Mouse (Mus musculus) thymus, adult 2 months (tissue): ENCODE data around the gene Sik3.

ENCODE experiments used
- CTCF ChIP-seq: fragments of 200-500 bp; IDR thresholded peaks from 2 replicates; pipeline ENCODE4 v1.5.1; 2012; ENCODE audit warnings: mild to moderate bottlenecking, control low read depth, low read length, moderate library complexity, borderline replicate concordance; ENCODE audit not compliant: control insufficient read depth, poor library complexity, insufficient read depth; ENCODE audit errors: extremely low read depth
- POLR2A ChIP-seq: fragments of 200-500 bp; IDR thresholded peaks from 2 replicates; pipeline ENCODE4 v1.6.1; 2012; ENCODE audit warnings: mild to moderate bottlenecking, low read length, control low read depth, moderate library complexity; ENCODE audit not compliant: control insufficient read depth, poor library complexity, insufficient read depth; ENCODE audit errors: extremely low read depth

DNA sequence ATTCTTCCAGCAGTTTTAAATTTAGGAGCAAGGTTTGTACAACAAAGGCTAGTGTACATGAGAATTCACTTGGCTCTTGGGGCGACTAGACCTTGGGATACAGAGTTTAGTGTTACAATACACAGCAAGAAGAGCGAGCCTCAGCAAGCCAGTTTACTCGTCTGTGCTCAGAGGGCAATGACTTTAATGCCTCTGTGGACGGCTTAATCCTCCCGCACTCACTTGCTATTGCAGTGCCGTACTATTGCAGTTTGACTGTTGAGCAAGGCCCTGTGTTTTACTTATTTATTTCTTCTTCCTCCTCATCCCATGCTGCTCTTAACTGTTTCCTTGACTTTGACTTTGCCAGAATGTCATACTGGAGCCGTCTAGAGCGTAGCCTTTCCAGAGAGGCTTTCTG, 37.6 kb downstream of the Sik3 start:
- TF ChIP-seq POLR2A (no peak), CTCF (no peak)
